ENCODE assay signal across 17 mouse cellular contexts in genomic region chr3:34568086-34568650, GRCm38 (mm10).
DNase-seq lines count a peak whose midpoint lies in the region; ATAC-seq lines count a peak whose summit lies in the region.
"Had no signal": no experiment of that assay in that cellular context is flagged by ENCODE, and none has a peak within 500 bp of the region (broad histone marks: within the 10 kb centered on the region; RNA-seq: fewer than 3 reads in every experiment).

No protein-coding gene starts in this region.

- no peak for ATAC-seq in embryonic facial prominence, embryonic 11.5 days (replicated peaks; ENCODE audit: insufficient number of reproducible peaks, low FRiP score, low TSS enrichment, low read depth)
- peak; percentile 48; the same call in 1 of the 2 replicates for ATAC-seq in neural tube, embryonic 15.5 days (ENCODE audit: low FRiP score)

- no peak overlapping the region for H3K4me2 ChIP-seq in embryonic facial prominence, embryonic 11.5 days (ENCODE audit: low read depth, low read length)
- no peak overlapping the region for H3K4me2 ChIP-seq in neural tube, embryonic 15.5 days
- H3K4me2 ChIP-seq: embryonic facial prominence, embryonic 13.5 days; heart, embryonic 13.5 days had no signal

- WGBS in embryonic facial prominence, embryonic 11.5 days, result 61% methylated on average over 6 of the region's 6 CpGs
- WGBS in midbrain, embryonic 10.5 days, result 40% methylated on average over 6 of the region's 6 CpGs
- WGBS in neural tube, embryonic 15.5 days, result 36% methylated on average over 6 of the region's 6 CpGs

- no peak overlapping the region for H3K27ac ChIP-seq in embryonic facial prominence, embryonic 11.5 days (replicated peaks; ENCODE audit: low read depth, low read length)
- peak overlapping the region; percentile 39 for H3K27ac ChIP-seq in midbrain, embryonic 10.5 days (replicated peaks)
- H3K27ac ChIP-seq in neural tube, embryonic 15.5 days (replicated peaks), result no peak overlapping the region
- H3K27ac ChIP-seq: embryonic facial prominence, embryonic 13.5 days; heart, embryonic 13.5 days; kidney, postnatal 0 days; liver, embryonic 14.5 days; stomach, postnatal 0 days had no signal

- no peaks in the 10 kb centered on the region for H3K27me3 ChIP-seq in embryonic facial prominence, embryonic 11.5 days (ENCODE audit: control insufficient read depth, insufficient read depth, low read length)
- H3K27me3 ChIP-seq in midbrain, embryonic 10.5 days (ENCODE audit: low read depth, poor library complexity, severe bottlenecking), result peaks cover 4% of the 10 kb centered on the region; the same call in 1 of the 2 replicates
- no peaks in the 10 kb centered on the region for H3K27me3 ChIP-seq in neural tube, embryonic 15.5 days (replicated peaks)
- H3K27me3 ChIP-seq: embryonic facial prominence, embryonic 13.5 days; heart, embryonic 13.5 days had no signal

- no peak overlapping the region for H3K4me3 ChIP-seq in embryonic facial prominence, embryonic 11.5 days (ENCODE audit: low read depth, low read length)
- no peak overlapping the region for H3K4me3 ChIP-seq in midbrain, embryonic 10.5 days
- no peak overlapping the region for H3K4me3 ChIP-seq in neural tube, embryonic 15.5 days (replicated peaks)
- H3K4me3 ChIP-seq: embryonic facial prominence, embryonic 13.5 days; heart, embryonic 13.5 days; myocyte had no signal

- no peak overlapping the region for H3K9ac ChIP-seq in embryonic facial prominence, embryonic 11.5 days (replicated peaks; ENCODE audit: low read length)
- no peak overlapping the region for H3K9ac ChIP-seq in neural tube, embryonic 15.5 days (replicated peaks)
- H3K9ac ChIP-seq: embryonic facial prominence, embryonic 13.5 days; heart, embryonic 13.5 days; liver, embryonic 14.5 days had no signal

- no peaks in the 10 kb centered on the region for H3K36me3 ChIP-seq in embryonic facial prominence, embryonic 11.5 days (replicated peaks; ENCODE audit: control insufficient read depth, insufficient read depth, low read depth, low read length)
- peaks cover 15% of the 10 kb centered on the region; the same call in 1 of the 2 replicates for H3K36me3 ChIP-seq in midbrain, embryonic 10.5 days
- no peaks in the 10 kb centered on the region for H3K36me3 ChIP-seq in neural tube, embryonic 15.5 days
- H3K36me3 ChIP-seq: embryonic facial prominence, embryonic 13.5 days; heart, embryonic 13.5 days had no signal

- no peaks in the 10 kb centered on the region for H3K4me1 ChIP-seq in embryonic facial prominence, embryonic 11.5 days (ENCODE audit: control insufficient read depth, insufficient read depth, low read length)
- H3K4me1 ChIP-seq in midbrain, embryonic 10.5 days, result peaks cover 81% of the 10 kb centered on the region
- H3K4me1 ChIP-seq in neural tube, embryonic 15.5 days, result peaks cover 18% of the 10 kb centered on the region; the same call in 1 of the 2 replicates

- peak; percentile 62 to 69 for DNase-seq in right cerebral cortex, postnatal 10 days (ENCODE audit: low spot score in 2 of 2)
- DNase-seq in right cerebral cortex, adult 2 months (ENCODE audit: low spot score in 2 of 2), result no peak
- DNase-seq in embryonic facial prominence, embryonic 11.5 days (ENCODE audit: low spot score), result peak; percentile 54
- DNase-seq in midbrain, embryonic 10.5 days (ENCODE audit: low spot score), result peak; percentile 75
- DNase-seq in cerebellum, adult 11-12 months, result no peak
- DNase-seq in right cerebral cortex, postnatal 14 days, result no peak
- DNase-seq: cerebellum, adult 18-20 months; gastrocnemius, postnatal 25 days; lung, postnatal 4 days; thymus, postnatal 25 days had no signal

- no peaks in the 10 kb centered on the region for H3K9me3 ChIP-seq in embryonic facial prominence, embryonic 11.5 days (replicated peaks; ENCODE audit: control insufficient read depth, low read length)
- no peaks in the 10 kb centered on the region for H3K9me3 ChIP-seq in midbrain, embryonic 10.5 days (replicated peaks)
- H3K9me3 ChIP-seq in neural tube, embryonic 15.5 days (replicated peaks), result no peaks in the 10 kb centered on the region
- H3K9me3 ChIP-seq: embryonic facial prominence, embryonic 13.5 days; heart, embryonic 13.5 days had no signal

Comparison
In these comparisons a context has a peak if more than half of its experiments do, and no peak if none do; other contexts are left out.
1. DNase-seq: peak in right cerebral cortex, postnatal 10 days (2 of 2), embryonic facial prominence, embryonic 11.5 days (single experiment) and midbrain, embryonic 10.5 days (single experiment); none in right cerebral cortex, adult 2 months (0 of 2), cerebellum, adult 11-12 months (single experiment) and right cerebral cortex, postnatal 14 days (single experiment).